Mouse (Mus musculus): ENCODE measurements around the gene Spsb1. TPM values are rescaled to one million over a fixed set of nuclear protein-coding genes. Genes with fewer than 3 reads are reported as not detected.

Spsb1 gene
- polyA plus RNA-seq, 1 experiment from 2014 or later, result 4.7 TPM

DNA sequence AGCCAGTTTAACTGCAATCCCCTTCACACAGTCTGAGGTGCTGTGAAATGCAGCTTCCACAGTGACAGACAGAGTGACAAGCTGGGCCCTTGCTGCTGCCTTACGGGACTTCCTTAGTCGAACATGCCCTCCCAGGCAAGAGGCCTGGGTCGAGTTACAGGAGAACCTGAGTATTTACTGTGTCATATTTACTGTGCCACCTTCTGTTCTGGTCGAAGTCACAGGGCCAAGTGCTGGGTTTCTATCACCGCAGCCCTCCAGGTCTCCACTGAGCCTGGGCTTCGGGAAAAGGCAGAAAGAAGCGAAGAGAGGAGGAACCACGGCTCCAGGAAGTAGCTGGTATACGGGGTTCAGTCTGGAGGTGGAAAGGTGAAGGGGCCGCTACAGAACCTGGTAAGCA is 43.2 kb upstream of the Spsb1 start:
- Histone ChIP-seq H3K27ac (ENCODE audit: low read depth, low read length) (no peak overlapping the region), H3K4me1 (ENCODE audit: control insufficient read depth, insufficient read depth, low read length) (peaks cover 22% of the 10 kb centered on the region), H3K9me3 (replicated peaks; ENCODE audit: control insufficient read depth, low read length) (no peaks in the 10 kb centered on the region), H3K4me2 (no peak overlapping the region), H3K4me3 (ENCODE audit: low read depth, low read length) (no peak overlapping the region), H3K36me3 (ENCODE audit: control insufficient read depth, insufficient read depth, low read length) (no peaks in the 10 kb centered on the region), H3K9ac (ENCODE audit: low read depth, low read length) (no peak overlapping the region), H3K27me3 (ENCODE audit: control insufficient read depth, insufficient read depth, low read length) (no peaks in the 10 kb centered on the region)
- ATAC-seq (replicated peaks; ENCODE audit: insufficient number of reproducible peaks, low FRiP score, low TSS enrichment), result no peak
- 72% methylated on average over 10 of the region's 10 CpGs for WGBS (ENCODE audit: insufficient replicate concordance)

DNA sequence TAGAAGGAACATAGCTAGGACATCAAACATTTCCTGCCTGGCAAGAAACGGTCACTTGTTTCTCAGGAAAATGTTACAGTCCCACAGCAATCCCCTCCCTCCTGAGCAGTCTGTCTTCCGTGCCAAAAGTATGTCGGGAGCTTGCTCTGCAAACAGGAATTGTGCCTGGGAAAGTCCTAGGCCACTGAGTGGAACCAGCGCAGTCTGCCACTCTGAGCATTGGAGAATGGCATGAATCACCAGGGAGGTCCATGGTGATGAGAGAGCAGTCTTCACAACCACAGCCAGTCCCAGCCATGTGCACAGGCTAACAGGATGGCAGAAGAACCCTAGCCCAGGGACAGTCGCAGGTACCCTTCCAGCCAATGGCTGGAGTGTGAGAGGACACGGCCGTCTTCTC is 41.6 kb upstream of the Spsb1 start:
- Histone ChIP-seq H3K27me3 (ENCODE audit: control insufficient read depth, insufficient read depth, low read length) (no peaks in the 10 kb centered on the region), H3K4me3 (ENCODE audit: low read depth, low read length) (no peak overlapping the region), H3K27ac (ENCODE audit: low read depth, low read length) (no peak overlapping the region), H3K36me3 (ENCODE audit: control insufficient read depth, insufficient read depth, low read length) (no peaks in the 10 kb centered on the region), H3K4me1 (ENCODE audit: control insufficient read depth, insufficient read depth, low read length) (peaks cover 10% of the 10 kb centered on the region), H3K9ac (ENCODE audit: low read depth, low read length) (no peak overlapping the region), H3K9me3 (replicated peaks; ENCODE audit: control insufficient read depth, low read length) (no peaks in the 10 kb centered on the region), H3K4me2 (no peak overlapping the region)
- WGBS (ENCODE audit: insufficient replicate concordance), result 74% methylated on average over 7 of the region's 7 CpGs
- no peak for ATAC-seq (replicated peaks; ENCODE audit: insufficient number of reproducible peaks, low FRiP score, low TSS enrichment)

DNA sequence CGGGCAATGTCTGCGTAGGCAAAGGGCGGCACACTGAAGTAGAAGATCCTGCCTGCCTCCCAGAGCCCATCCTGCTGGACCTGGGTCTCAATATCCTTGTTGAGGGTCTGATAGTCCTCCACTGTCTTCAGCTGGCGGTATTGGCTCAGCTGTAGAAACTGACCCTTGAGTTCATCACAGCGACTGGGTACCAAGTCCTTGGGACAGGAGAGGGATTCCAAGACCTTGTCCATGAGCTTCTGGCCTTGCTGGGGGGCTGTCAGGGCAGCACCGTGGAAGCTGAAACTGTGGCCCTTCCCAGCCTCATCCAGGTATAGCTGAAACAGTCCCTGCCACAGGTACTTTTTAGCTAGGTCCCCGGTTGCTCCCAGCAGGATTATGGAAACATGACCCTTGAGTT is 41.1 kb upstream of the Spsb1 start:
- H3K27ac ChIP-seq (ENCODE audit: low read depth, low read length), result no peak overlapping the region
- ATAC-seq (replicated peaks; ENCODE audit: insufficient number of reproducible peaks, low FRiP score, low TSS enrichment), result no peak
- WGBS (ENCODE audit: insufficient replicate concordance), result 84% methylated on average over 7 of the region's 7 CpGs

DNA sequence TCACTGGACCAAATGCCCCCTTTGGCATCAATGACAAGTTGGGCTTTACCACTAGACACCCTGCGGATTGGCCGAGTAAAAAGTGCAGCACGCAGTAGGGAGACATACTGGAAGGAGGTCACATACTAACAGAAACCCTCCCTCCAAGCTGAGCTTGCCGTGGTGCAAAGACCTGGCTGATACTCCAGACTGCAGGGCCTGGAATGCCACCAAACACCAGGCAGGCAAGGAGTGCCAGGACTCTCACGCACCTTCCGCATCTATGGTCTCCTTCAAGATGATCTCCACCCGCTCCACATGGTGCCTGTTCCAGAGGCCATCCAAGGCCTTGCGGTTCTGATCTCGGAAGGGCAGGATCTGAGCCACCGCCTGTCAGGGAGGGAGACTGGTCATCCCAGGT is 39.4 kb upstream of the Spsb1 start:
- WGBS (ENCODE audit: insufficient replicate concordance), result 85% methylated on average over 10 of the region's 10 CpGs
- Histone ChIP-seq H3K9ac (ENCODE audit: low read depth, low read length) (no peak overlapping the region), H3K27ac (ENCODE audit: low read depth, low read length) (no peak overlapping the region), H3K4me2 (no peak overlapping the region), H3K36me3 (ENCODE audit: control insufficient read depth, insufficient read depth, low read length) (no peaks in the 10 kb centered on the region), H3K9me3 (replicated peaks; ENCODE audit: control insufficient read depth, low read length) (no peaks in the 10 kb centered on the region), H3K4me1 (ENCODE audit: control insufficient read depth, insufficient read depth, low read length) (peaks cover 14% of the 10 kb centered on the region), H3K4me3 (ENCODE audit: low read depth, low read length) (no peak overlapping the region), H3K27me3 (ENCODE audit: control insufficient read depth, insufficient read depth, low read length) (no peaks in the 10 kb centered on the region)
- no peak for ATAC-seq (replicated peaks; ENCODE audit: insufficient number of reproducible peaks, low FRiP score, low TSS enrichment)

More for the DNA sequence above, 41.1 kb upstream of the Spsb1 start:
- Histone ChIP-seq H3K4me2 (no peak overlapping the region), H3K27me3 (ENCODE audit: control insufficient read depth, insufficient read depth, low read length) (no peaks in the 10 kb centered on the region), H3K4me1 (ENCODE audit: control insufficient read depth, insufficient read depth, low read length) (peaks cover 11% of the 10 kb centered on the region), H3K4me3 (ENCODE audit: low read depth, low read length) (no peak overlapping the region), H3K36me3 (ENCODE audit: control insufficient read depth, insufficient read depth, low read length) (no peaks in the 10 kb centered on the region), H3K9me3 (replicated peaks; ENCODE audit: control insufficient read depth, low read length) (no peaks in the 10 kb centered on the region), H3K9ac (ENCODE audit: low read depth, low read length) (no peak overlapping the region)

DNA sequence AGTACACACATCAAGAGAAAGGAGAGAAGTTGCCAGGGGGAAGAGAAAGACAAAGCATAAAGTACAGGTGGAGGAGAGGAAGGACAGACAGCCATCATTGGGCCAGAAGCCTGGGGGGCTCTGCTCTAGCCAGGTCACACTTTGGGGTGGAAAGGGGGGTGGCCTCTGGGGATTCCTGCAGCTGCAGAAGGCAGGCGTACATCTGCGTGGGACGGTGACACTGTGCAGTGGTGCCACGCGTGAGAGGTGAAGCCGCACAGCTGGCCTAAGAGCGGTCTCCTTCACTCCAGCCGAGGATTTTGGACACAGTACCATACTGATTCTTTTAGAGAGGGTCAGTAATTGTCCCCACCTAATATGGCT is 37.8 kb upstream of the Spsb1 start:
- Histone ChIP-seq H3K27ac (ENCODE audit: low read depth, low read length) (no peak overlapping the region), H3K4me1 (ENCODE audit: control insufficient read depth, insufficient read depth, low read length) (peaks cover 24% of the 10 kb centered on the region), H3K9ac (ENCODE audit: low read depth, low read length) (no peak overlapping the region), H3K4me3 (ENCODE audit: low read depth, low read length) (no peak overlapping the region), H3K9me3 (replicated peaks; ENCODE audit: control insufficient read depth, low read length) (no peaks in the 10 kb centered on the region), H3K4me2 (no peak overlapping the region), H3K27me3 (ENCODE audit: control insufficient read depth, insufficient read depth, low read length) (no peaks in the 10 kb centered on the region), H3K36me3 (ENCODE audit: control insufficient read depth, insufficient read depth, low read length) (no peaks in the 10 kb centered on the region)
- 88% methylated on average over 8 of the region's 8 CpGs for WGBS (ENCODE audit: insufficient replicate concordance)
- ATAC-seq (replicated peaks; ENCODE audit: insufficient number of reproducible peaks, low FRiP score, low TSS enrichment), result no peak

DNA sequence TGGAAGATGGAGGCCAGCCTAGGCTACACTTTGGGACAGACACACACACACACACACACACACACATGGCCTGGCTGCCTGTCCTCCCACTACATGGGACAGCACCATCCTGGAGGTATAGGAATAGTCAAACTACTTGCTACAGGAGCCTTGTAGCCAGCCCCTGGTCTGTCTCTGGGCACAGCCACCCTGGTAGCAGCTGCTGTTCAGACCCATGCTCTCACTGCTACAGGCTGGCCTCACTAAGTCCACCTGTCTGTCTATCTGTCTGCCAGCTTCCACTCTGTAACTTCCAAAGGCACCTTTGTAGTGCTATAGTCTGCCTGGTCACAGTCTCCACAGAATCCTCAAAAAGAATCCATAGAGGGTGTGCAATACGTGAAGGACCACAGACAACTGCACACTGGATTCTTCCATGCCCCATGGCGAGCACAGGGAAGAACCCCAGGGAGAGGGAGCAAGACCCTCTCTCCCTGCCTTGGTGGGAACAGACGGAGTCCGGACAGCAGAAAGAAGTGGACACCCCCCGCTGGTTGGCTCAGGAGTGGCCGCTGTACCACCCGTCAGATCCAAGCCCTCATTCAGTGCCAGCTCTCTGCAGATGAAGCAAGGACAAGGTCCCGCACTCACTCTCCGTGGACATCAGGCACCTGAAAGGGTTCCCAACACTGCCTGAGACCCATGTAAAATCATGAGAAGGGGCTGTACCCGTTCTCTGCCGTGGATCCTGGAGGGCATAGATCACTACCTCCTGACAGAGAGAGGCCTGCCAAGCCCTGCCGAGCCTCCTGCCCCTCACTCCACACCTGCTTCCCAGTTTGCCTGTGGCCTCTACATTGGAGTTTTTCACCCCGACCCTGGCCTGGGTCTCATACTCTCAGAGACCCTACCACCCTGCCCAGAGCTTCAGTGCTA is 37.2 kb upstream of the Spsb1 start:
- no peaks in the 10 kb centered on the region for H3K36me3 ChIP-seq (ENCODE audit: control insufficient read depth, insufficient read depth, low read length)
- ATAC-seq (replicated peaks; ENCODE audit: insufficient number of reproducible peaks, low FRiP score, low TSS enrichment), result no peak
- H3K27me3 ChIP-seq (ENCODE audit: control insufficient read depth, insufficient read depth, low read length), result no peaks in the 10 kb centered on the region
- no peak overlapping the region for H3K9ac ChIP-seq (ENCODE audit: low read depth, low read length)
- 82% methylated on average over 13 of the region's 13 CpGs for WGBS (ENCODE audit: insufficient replicate concordance)
- no peak overlapping the region for H3K27ac ChIP-seq (ENCODE audit: low read depth, low read length)
- no peak overlapping the region for H3K4me3 ChIP-seq (ENCODE audit: low read depth, low read length)
- H3K4me1 ChIP-seq (ENCODE audit: control insufficient read depth, insufficient read depth, low read length), result peaks cover 24% of the 10 kb centered on the region
- no peak overlapping the region for H3K4me2 ChIP-seq
- H3K9me3 ChIP-seq (replicated peaks; ENCODE audit: control insufficient read depth, low read length), result no peaks in the 10 kb centered on the region

DNA sequence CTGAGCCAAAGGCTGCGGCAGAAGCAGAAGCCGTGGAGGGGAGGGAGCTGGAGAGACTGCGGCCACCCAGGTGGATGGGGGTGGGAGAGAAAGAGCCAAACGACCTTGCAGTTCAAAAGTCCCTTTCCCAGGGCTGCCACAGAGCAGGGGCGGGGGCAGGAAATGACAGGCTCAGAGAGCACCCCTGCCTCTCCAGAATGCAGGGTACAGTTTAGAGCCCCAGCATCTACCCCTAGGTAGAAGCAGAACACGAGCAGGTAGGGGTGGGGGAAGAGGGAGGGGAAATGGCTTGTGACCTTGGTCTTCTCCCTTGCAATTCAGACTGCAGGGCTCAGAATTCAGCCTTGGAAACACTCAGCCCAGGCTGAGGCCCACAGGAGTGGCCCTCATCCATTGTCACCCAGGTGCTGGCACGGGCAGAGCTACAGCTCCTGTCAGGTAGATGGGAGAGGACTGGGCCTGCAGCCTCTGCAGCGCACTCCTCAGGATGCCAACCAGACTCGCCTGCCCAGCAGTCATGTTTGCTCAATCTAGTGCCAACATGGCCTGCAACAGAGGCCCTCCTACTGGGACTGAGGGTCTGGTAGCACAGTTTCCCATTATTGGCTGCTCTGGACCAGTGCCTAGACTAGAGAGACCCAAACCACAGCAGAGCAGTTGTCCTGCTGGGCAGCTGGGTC is 36.3 kb upstream of the Spsb1 start:
- 32% methylated on average over 9 of the region's 9 CpGs for WGBS (ENCODE audit: insufficient replicate concordance)
- no peak for ATAC-seq (replicated peaks; ENCODE audit: insufficient number of reproducible peaks, low FRiP score, low TSS enrichment)
- Histone ChIP-seq H3K9ac (ENCODE audit: low read depth, low read length) (peak overlapping the region; percentile 39), H3K4me1 (ENCODE audit: control insufficient read depth, insufficient read depth, low read length) (peaks cover 24% of the 10 kb centered on the region), H3K4me3 (ENCODE audit: low read depth, low read length) (no peak overlapping the region), H3K36me3 (ENCODE audit: control insufficient read depth, insufficient read depth, low read length) (no peaks in the 10 kb centered on the region), H3K4me2 (no peak overlapping the region), H3K27ac (ENCODE audit: low read depth, low read length) (no peak overlapping the region), H3K27me3 (ENCODE audit: control insufficient read depth, insufficient read depth, low read length) (no peaks in the 10 kb centered on the region), H3K9me3 (replicated peaks; ENCODE audit: control insufficient read depth, low read length) (no peaks in the 10 kb centered on the region)

DNA sequence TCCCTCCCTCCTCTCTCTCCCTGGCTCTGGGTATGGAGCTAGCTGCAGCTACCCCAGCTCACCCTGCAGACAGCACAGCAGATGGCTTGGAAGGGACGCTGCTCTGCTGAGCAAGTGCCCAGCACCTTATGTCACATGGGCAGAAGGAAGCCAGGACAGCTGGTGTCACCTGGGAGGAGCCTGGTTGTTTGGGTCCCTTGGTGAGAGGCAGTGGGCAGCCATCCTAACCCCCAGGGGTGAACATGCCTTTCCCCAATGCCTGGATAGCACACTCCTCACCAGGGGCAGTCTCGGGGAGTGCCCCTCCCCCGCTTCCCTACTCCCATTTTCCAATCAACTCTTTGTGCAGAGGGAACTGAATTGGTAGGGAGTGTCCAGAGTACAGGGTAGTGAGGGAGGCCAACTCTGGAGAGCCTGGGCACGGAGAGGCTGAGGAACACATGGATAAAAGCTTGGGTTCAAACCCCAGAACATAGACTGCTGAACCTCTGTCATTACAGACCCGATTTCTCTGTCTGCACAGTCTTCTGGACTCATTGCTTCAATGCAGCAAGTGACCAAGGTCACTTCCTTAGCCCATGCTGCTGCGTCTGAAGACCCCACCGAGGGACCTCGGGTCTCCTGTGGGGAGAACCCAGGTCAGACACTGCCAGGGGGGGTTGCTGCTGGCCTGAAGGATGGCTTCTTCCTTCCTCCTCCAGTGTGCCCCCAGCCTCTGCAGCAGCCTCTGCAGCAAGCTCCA is 35.5 kb upstream of the Spsb1 start:
- 0 out of 2 replicates have a peak, but pooled peaks have one; percentile 16 for ATAC-seq (replicated peaks; ENCODE audit: insufficient number of reproducible peaks, low FRiP score, low TSS enrichment)
- Histone ChIP-seq H3K4me3 (ENCODE audit: low read depth, low read length) (no peak overlapping the region), H3K4me1 (ENCODE audit: control insufficient read depth, insufficient read depth, low read length) (peaks cover 24% of the 10 kb centered on the region), H3K9me3 (replicated peaks; ENCODE audit: control insufficient read depth, low read length) (no peaks in the 10 kb centered on the region), H3K9ac (ENCODE audit: low read depth, low read length) (peak overlapping the region; percentile 39), H3K27ac (ENCODE audit: low read depth, low read length) (no peak overlapping the region), H3K27me3 (ENCODE audit: control insufficient read depth, insufficient read depth, low read length) (no peaks in the 10 kb centered on the region), H3K36me3 (ENCODE audit: control insufficient read depth, insufficient read depth, low read length) (no peaks in the 10 kb centered on the region), H3K4me2 (no peak overlapping the region)
- 12% methylated on average over 8 of the region's 8 CpGs for WGBS (ENCODE audit: insufficient replicate concordance)

Measured in heart, embryonic 11.5 days (tissue).